Mouse (Mus musculus): ENCODE data around the gene Tmcc3.
A peak's percentile ranks its signal among the peaks of the same experiment; 100 is the strongest.

The Tmcc3 gene

DNA sequence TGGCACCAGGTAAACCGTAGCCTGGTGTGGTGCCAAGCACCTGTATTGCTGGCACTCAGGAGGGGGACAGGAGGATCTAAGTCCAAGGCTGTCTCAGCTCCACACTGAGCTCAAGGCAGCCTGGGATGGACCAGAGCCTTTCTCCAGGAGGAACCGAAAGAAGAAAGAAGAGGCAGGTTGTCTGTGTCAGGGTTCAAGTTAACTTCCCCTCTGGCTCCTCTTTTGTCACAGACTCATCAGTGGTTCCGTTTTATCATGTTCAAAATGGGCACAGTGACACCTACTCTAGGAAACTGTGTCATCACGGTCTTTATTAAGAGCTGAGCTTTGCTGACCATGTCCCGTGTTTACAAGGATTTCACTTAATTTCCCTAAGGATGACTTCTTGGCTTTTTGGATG is 162.4 kb downstream of the Tmcc3 start:
- no peak for DNase-seq

- DNase-seq, result no peak
Observed at GRCm38 (mm10) chr10:94477366-94478225, 165.8 kb downstream of the Tmcc3 start.

GRCm38 (mm10) chr10:94479646-94480045 is 167.9 kb downstream of the Tmcc3 start:
- DNase-seq, result no peak

GRCm38 (mm10) chr10:94480380-94481101 is 168.8 kb downstream of the Tmcc3 start:
- DNase-seq, result peak; percentile 78 to 80

DNA sequence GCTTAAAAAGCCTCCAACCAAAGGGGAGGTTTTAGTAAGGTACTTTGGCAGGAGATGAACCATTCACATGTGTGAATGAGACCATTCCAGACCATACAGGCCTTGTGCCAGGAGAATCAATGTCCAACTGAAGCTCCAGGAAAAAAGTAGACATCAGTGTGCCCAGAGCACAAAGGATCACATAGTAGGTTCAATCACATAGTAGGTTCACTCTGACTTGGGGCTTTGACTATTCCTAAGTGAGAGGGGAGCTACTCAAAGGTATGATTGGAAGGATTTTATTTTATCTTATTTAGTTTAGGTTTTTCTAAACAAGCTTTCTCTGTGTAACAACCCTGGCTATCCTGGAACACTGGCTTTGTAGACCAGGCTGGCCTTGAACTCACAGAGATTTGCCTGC is 169.9 kb downstream of the Tmcc3 start:
- no peak for DNase-seq

- DNase-seq, result no peak
Observed at GRCm38 (mm10) chr10:94486179-94486578, 174.4 kb downstream of the Tmcc3 start.

DNA sequence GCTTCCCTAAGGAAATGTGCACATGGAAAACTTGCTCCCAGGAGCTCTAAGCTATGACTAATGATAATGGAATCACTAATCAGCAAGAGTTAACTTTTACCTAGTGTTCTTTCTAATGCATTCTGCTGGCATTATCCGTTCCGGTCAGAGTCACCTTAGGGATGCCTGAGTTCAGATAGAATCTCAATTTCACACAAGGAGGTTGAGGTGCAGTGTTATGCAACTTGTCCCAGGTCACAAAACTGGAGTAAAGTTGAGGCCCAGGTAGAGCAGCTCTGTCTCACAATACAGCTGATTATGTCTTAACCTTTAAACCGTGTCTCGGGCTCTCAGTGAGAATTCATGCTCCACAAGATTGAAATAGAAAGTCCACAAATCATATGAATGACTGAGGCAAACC is 177.8 kb downstream of the Tmcc3 start:
- DNase-seq, result no peak

- peak; percentile 38 to 43 for DNase-seq
Observed at GRCm38 (mm10) chr10:94491006-94491405, 179.3 kb downstream of the Tmcc3 start.

DNA sequence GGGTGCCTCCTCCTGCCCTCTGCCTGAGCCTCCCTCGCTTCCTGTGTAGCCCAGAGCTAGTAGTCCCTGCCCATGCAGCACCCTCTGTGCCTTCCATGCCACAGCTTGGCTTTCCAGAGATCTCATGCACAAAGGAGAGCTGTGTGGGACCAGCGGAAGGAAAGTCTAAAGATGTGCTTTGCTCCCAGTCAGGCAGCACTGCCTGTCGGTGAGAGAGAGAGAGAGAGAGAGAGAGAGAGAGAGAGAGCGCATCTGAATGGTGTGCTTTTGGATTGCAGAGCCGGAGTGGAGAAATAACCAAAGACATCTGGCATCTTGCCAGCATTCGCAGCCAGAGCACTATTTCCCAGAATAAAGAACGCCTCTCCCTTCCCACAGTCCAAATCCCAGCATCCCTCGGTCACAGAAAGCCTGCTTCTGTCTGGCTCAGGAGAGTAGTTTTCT is 182.7 kb downstream of the Tmcc3 start:
- DNase-seq, result peak; percentile 75 to 77

DNA sequence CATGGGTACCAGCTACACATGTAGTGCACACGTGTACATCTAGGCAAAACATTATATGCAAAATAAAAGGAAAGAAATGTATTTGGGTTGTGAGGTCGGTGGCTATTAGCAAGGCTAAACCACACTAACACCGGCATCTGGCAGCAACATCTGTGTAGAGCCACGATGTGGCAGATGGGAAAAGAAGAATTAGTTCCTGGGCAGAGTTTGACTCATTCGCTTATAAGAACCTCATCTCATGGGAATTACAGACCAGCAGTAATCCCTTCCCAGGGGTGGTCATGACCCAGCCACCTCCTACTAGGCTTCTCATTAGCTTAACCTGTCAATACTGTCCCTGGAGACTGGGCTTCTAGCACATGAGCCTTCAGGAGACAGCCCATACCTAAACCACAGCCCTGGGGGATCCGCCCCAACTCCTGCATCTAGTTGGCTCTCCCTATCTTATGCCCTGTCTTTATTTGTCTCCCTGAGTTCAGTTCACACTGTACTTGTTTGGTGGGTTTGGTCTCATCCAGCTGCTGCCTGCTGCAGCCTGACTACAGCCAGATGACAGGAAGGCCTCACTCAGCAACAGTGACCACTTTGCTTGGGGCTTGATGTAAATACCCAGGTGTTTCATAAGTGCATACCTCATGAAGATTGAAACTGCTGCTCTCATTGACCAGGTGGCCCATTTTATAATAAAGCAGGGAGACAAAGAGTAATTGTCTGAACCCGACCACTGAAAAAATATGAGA is 183.9 kb downstream of the Tmcc3 start:
- DNase-seq, result no peak

DNA sequence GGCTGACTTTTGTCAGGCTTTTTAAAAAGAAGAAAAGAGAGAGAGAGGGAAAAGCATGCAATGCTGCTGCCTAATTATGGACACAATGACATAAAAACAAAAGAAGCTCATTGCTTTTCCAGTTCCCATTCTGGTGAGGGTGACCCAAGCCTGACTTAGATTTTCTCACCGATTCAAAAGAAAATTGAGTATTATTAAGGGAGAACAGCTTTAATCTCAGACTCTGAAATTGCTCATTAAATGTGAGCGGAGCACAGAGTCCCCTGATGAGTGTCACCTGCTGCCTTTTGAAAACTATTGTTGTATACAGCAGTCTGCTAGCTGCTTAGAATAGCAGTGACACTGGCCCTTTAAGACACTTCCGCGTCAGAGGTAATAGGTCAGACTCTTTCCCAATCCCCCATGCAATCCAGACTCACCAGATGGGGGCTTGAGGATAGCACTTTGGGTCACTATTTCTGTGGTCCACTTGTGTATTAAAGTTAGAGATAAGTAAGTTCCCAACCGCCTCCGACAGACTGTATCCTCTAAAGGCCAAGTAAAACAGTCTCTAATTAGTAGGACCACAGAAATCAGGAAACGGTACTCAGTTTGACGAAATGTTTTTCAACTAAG is 185.2 kb downstream of the Tmcc3 start:
- no peak for DNase-seq

GRCm38 (mm10) chr10:94500210-94500876 is 188.6 kb downstream of the Tmcc3 start:
- DNase-seq, result no peak

- DNase-seq, result no peak
Observed at GRCm38 (mm10) chr10:94500877-94501273, 189.1 kb downstream of the Tmcc3 start.

DNA sequence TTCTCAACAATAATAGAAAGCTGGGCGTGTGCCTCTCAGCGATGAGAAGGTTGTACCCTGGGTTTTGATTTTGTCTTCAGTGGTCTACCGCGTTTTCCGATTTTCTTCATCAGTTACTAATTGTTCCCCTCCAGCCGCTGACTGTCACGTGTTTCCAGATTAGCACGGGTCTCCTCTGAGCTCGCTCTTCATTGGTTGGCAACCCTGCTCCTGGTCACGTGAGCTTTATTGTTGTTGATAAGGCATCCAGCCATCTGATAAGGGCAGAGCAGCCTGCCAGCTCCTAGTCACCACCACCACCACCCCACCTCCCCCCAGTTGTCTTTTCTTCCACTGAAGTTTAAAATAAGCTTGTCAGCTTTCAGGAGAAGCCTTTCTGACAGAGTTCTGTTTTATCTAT is 190.0 kb downstream of the Tmcc3 start:
- no peak for DNase-seq

GRCm38 (mm10) chr10:94505248-94505772 is 193.6 kb downstream of the Tmcc3 start:
- no peak for DNase-seq

DNA sequence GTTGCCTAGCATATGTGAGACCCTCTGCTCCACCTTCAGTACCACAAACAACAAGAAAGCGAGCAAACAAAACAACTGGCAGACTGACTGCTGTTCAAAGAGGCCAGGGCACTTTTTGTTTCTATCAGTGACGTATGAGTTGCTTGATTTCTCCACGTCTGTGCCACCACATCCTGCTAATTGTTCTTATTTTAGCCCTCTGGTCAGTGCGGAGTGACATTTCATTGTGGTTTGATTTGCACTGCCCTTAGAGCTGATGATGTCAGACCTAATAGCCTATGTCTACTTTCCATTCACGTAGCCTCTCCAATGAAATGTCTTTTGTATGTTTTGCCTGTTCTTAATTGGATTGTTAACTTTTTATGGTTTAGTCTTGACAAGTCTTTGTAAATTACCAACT is 197.1 kb downstream of the Tmcc3 start:
- DNase-seq, result no peak

- no peak for DNase-seq
Observed at GRCm38 (mm10) chr10:94512771-94513170, 201.0 kb downstream of the Tmcc3 start.

DNA sequence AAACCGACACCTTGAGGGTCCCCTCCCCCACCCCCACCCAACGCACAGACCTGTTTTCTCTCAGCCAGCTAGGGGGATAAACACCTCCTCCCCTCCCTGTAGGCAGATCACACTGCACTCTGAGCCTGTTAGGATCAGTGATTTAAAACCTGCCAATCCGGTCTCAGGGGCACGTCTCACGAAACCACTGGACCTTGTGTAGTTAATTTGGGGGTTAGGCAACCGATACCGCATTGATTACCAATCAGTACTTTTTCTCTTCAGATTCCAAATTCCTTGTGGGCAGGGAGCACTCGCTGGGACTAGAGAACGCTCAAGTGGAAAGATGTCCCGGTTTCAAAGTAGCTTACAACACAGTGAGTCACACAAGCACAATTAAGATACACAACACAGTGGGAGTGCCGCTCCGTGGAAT is 202.3 kb downstream of the Tmcc3 start:
- no peak for DNase-seq

GRCm38 (mm10) chr10:94514506-94515178 is 202.9 kb downstream of the Tmcc3 start:
- DNase-seq, result peak; percentile 69 to 76

DNA sequence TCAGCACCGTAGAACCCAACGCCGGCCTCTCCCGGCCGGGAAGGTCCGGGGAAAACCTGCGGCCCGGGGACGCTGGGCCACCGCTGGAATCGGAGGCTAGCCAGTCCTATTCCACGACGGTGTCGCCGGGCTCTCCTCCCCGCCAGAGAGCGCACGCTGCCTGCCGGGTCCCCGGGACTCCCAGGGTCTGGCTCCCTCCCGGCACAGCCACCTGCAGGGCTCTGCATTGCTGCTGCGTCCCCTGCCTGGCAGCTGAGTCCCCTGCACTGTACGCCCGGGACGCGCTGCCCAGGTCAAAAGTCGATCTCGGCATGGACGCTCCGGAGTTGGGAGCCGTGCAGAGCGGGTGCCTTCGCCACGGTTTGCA is 203.4 kb downstream of the Tmcc3 start:
- peak in 1 of 2 experiments; percentile 76 for DNase-seq

GRCm38 (mm10) chr10:94515583-94515982 is 203.8 kb downstream of the Tmcc3 start:
- DNase-seq, result no peak
